Comparison of ENCODE assay signal across 9 mouse cellular contexts in the genomic region with DNA sequence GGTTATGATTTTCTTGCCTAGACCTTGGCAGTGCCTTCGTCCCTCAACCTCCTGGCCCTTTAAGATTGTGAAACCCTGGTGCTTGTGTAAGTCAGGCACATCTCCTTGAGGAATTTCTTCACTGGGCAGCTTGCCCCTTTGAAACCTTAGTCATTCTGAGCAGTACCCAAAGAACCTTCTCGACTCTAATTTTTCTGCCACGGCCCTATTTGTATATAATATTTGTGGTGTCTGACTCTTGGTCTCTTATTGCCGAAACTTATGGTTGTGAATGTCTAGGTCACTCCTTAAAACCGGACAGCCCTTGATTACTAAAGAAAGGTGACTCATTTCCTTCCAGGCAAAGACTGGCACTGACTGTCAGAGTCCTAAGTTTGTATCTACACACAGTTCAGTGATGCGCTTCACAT. TPM values are rescaled to one million over a fixed set of nuclear protein-coding genes. Genes with fewer than 3 reads are reported as not detected.
DNase-seq lines count a peak whose midpoint lies in the region.
"Had no signal": no experiment of that assay in that cellular context is flagged by ENCODE, and none has a peak within 500 bp of the region (broad histone marks: within the 10 kb centered on the region; RNA-seq: fewer than 3 reads in every experiment).

No protein-coding gene starts in this region.

- H3K36me3 ChIP-seq in heart, embryonic 10.5 days, result peaks cover 5% of the 10 kb centered on the region; the same call in 1 of the 2 replicates
- H3K36me3 ChIP-seq: hindbrain, embryonic 13.5 days had no signal

- WGBS in heart, embryonic 10.5 days, result 76% methylated on average over 6 of the region's 6 CpGs

- no peaks in the 10 kb centered on the region for H3K9me3 ChIP-seq in heart, embryonic 10.5 days
- H3K9me3 ChIP-seq: hindbrain, embryonic 13.5 days had no signal

- H3K27ac ChIP-seq in heart, embryonic 10.5 days, result no peak overlapping the region
- H3K27ac ChIP-seq: hindbrain, embryonic 13.5 days had no signal

- no peaks in the 10 kb centered on the region for H3K27me3 ChIP-seq in heart, embryonic 10.5 days (ENCODE audit: insufficient read depth, poor library complexity, severe bottlenecking)
- H3K27me3 ChIP-seq: hindbrain, embryonic 13.5 days had no signal

- no peak overlapping the region for H3K4me3 ChIP-seq in heart, embryonic 10.5 days
- H3K4me3 ChIP-seq: hindbrain, embryonic 13.5 days had no signal

- intact Hi-C loops in heart, postnatal 14 days (cut with DNase I), result no loop called here
- intact Hi-C loops in gastrocnemius, postnatal 14 days (cut with DNase I; ENCODE audit: low total_unique reads), result no loop called here

- peaks cover 37% of the 10 kb centered on the region for H3K4me1 ChIP-seq in heart, embryonic 10.5 days

- peak; percentile 35 to 42 for DNase-seq in heart, postnatal 14 days
- DNase-seq in heart, embryonic 10.5 days (ENCODE audit: low spot score), result no peak
- peak; percentile 98 for DNase-seq in adipocyte (ENCODE audit: low spot score)
- DNase-seq in gastrocnemius, postnatal 14 days, result peak; percentile 55
- DNase-seq in lung, postnatal 25 days (ENCODE audit: low spot score), result peak; percentile 86
- no peak for DNase-seq in embryo, embryonic 10.5 days (ENCODE audit: low spot score)
- no peak for DNase-seq in thymus, postnatal 14 days
- DNase-seq in frontal cortex, postnatal 25 days (ENCODE audit: low spot score in 2 of 2), result no peak

RNA-seq across cellular contexts. Expression of gene Notch2, which starts 43.6 kb away (rescaled TPM):
- 10 to 100 TPM; 23.4 to 23.6 TPM for total RNA-seq in heart, postnatal 14 days (2021)
- 11.2 and 16.8 TPM in 2 replicates for polyA plus RNA-seq in heart, embryonic 10.5 days (2016; fragmentation: Nextera tagmentation; extraction: Ambion mirVana)
- total RNA-seq in gastrocnemius, postnatal 14 days (2021), result 10 to 100 TPM; 19.0 to 21.1 TPM

Comparison
In these comparisons a context has a peak if more than half of its experiments do, and no peak if none do; other contexts are left out.
1. DNase-seq: peak in heart, postnatal 14 days (2 of 2), adipocyte (single experiment), gastrocnemius, postnatal 14 days (single experiment) and lung, postnatal 25 days (single experiment); none in heart, embryonic 10.5 days (single experiment), embryo, embryonic 10.5 days (single experiment), thymus, postnatal 14 days (single experiment) and frontal cortex, postnatal 25 days (0 of 2).